Mouse (Mus musculus) layer of hippocampus, adult 2 months (tissue): ENCODE results near the gene Hsbp1. TPM values are rescaled to one million over a fixed set of nuclear protein-coding genes. Genes with fewer than 3 reads are reported as not detected.
A peak's percentile ranks its signal among the peaks of the same experiment; 100 is the strongest.
"Not testable (repeated sequence)": the region's sequence is repeated elsewhere in the genome, so short reads cannot be mapped to it uniquely, and the experiment has no call there.

ENCODE experiments used
- DNase-seq, 2 experiments: peaks; one replicate each; pipeline ENCODE4 v3.0.0; 2022; ENCODE audit warnings: low spot score in 2 of 2
- H3K27ac ChIP-seq: fragments of 200-600 bp; 2 replicates; pipeline ENCODE4 v1.8.1; 2022
- H3K4me3 ChIP-seq: fragments of 200-600 bp; 2 replicates; pipeline ENCODE4 v1.8.1; 2022; ENCODE audit warnings: mild to moderate bottlenecking
- CTCF ChIP-seq: fragments of 200-600 bp; conservative IDR thresholded peaks from 2 replicates; pipeline ENCODE4 v1.8.1; 2022; ENCODE audit warnings: antibody characterized with exemption, mild to moderate bottlenecking, moderate library complexity
- long read RNA-seq, 2 experiments: library from polyadenylated mRNA; stranded (forward); transcript quantifications; one replicate each; pipeline ENCODE4 v2.0.0; 2021; ENCODE audit warnings: borderline mapping rate in 2 of 2
- total RNA-seq, 2 experiments: library from RNA; stranded (reverse); gene quantifications; 2 replicates each; pipeline ENCODE4 v1.2.3; 2021

Hsbp1 gene
- total RNA-seq: 100 to 1,000 TPM; 315 to 337 TPM
- long read RNA-seq, experiment 1, transcript Hsbp1-201 (4 exons, 1,208 nt): major isoform, 272 of 281 reads
- long read RNA-seq, experiment 1, partial matches to known transcripts: 2 of 281 reads
- long read RNA-seq, experiment 1, other reads (novel, unspliced or antisense): 6 of 281 reads
- long read RNA-seq, experiment 2, transcript Hsbp1-201 (4 exons, 1,208 nt): major isoform, 398 of 413 reads
- long read RNA-seq, experiment 2, partial matches to known transcripts: 6 of 413 reads
- long read RNA-seq, experiment 2, other reads (novel, unspliced or antisense): 7 of 413 reads

DNA sequence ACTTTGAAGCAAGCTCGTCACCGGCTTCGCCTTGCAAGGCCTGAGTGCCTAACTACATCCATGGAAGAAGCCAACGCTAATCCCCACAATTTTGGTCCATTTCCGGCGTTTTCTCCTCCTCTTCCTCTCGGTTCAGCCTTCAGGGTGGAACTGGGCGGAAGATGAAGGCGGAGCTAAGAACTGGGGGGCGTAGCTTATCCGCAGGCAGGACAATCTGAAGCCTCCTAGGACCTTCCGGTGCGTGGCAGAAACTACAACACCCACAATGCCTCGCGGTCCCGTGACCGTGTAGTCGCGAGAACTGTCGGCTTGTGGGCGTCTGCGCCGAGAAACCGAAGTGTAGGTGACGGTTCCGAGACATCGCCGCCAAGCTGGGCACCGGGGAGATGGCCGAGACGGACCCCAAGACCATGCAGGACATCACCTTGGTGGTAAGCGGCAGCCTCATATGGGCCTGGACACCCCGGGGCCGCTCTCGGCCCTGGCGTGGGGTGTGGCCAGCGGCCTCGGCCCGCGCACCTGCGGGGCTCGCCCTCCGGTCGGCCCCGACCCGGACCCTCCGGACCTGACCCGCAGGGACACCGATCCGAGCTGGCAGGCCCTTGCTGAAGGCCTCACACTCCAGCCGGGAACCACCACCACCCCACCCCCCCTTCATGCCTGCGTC lies at the start of gene Hsbp1:
Gene Hsbp1 (plus strand): TSS at position 299 of the 667 bp plus-strand sequence.
- H3K4me3 ChIP-seq: peak within 1 kb of the TSS; percentile 100
- DNase-seq: peak; percentile 97 to 98
- peak within 1 kb of the TSS; percentile 91 for H3K27ac ChIP-seq
- no peak for TF ChIP-seq CTCF

DNA sequence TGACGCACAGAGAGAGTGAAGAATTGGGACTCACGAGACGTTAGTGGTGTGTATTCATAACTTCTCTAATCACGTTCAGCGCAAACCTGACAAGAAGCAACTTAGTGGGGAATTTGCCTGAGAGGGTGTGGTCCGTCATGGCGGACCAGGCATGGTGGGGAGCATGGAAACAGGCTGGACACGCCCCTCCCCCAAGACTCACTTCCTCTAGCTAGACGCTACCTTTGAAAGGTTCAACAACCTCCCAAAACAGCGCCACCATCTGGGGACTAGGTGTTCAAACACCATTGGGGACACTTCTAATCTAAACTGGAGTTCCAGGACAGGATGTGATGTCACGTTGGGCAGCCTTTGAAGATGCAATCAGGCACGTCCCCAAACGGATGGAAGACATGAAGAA lies 48.8 kb upstream of the Hsbp1 start:
- Histone ChIP-seq H3K4me3 (no peak overlapping the region), H3K27ac (no peak overlapping the region)
- no peak for DNase-seq
- TF ChIP-seq CTCF: peak; percentile 40

DNA sequence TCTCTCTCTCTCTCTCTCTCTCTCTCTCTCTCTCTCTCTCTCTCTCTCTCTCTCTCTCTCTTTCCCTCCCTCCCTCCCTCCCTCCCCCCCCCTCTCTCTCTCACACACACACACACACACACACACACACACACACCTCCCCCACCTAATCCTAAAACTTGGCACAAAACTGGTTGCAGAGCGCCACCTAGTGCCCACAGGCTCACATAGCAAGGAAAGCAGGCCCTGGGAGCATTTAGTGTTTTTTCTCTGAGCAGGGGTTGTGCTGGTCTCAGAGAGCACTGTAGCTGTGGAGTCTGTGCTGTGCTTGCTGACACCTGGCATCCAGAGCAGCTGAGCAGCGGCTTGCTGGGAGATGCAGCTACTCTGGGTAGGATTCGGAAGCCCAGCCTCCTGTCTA lies 46.5 kb upstream of the Hsbp1 start:
- DNase-seq: peak; percentile 10 to 66
- not testable (repeated sequence) for H3K4me3 ChIP-seq, H3K27ac ChIP-seq
- peak; percentile 74 for TF ChIP-seq CTCF

DNA sequence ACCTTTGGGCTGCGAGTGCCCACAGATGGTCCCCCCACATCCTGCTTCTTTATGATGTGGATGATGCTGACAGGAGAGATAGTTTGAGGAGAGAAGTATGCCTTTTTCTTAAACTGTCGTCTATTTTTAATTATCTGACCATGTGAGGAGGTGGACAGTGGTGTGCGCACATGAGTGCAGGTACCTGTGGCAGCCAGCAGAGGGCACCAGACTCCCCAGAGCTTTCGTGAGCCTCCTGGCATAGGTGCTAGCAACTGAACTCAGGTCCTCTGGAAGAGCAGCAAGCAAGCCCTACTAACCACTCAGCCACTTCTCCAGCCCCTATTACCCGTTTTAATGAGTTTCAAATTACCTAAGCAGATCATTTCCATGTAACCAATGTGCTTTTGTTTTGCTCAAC lies 44.0 kb upstream of the Hsbp1 start:
- TF ChIP-seq CTCF: peak; percentile 50
- Histone ChIP-seq H3K27ac (no peak overlapping the region), H3K4me3 (no peak overlapping the region)
- no peak for DNase-seq

DNA sequence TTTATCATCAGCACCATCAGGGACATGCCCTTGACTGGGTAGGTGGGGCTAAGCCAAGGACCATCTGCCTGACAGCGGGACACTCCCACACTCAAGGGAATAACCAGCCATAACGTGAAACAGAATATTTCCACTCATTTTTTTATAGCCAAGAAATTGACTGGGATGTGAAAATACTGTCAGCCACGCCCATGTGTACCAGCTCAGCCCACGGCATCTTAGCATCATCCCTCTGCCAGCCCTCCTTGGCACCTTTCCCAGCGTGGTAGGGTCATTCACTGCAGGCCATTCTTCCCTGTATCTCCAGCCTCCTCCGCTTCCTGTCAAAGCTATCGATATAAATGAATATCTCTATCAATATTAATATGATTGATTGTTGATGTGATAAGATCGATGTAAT lies 40.1 kb upstream of the Hsbp1 start:
- Histone ChIP-seq H3K27ac (peak overlapping the region; percentile 61), H3K4me3 (no peak overlapping the region)
- TF ChIP-seq CTCF: no peak
- DNase-seq: peak; percentile 29 to 47

DNA sequence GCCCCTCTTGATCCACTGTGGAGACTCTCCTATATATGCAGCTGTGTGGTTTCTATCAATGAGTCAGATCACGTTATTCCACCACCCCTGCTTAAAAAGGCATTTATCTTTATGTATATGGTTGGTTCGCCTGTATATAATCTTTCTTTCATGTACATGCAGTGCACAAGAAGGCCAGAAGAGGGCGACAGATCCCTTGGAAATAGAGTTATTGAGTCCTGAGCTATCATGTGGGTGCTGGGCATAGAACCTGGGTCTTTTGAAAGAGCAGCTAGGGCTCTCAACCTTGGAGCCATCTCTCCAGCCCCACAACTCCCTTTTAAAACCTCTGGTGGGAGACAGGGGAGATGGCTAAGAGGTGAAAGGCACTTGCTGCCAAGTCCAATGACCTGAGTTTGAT lies 32.9 kb upstream of the Hsbp1 start:
- peak; percentile 75 for TF ChIP-seq CTCF
- H3K27ac ChIP-seq: no peak overlapping the region
- no peak overlapping the region for H3K4me3 ChIP-seq
- DNase-seq: no peak

DNA sequence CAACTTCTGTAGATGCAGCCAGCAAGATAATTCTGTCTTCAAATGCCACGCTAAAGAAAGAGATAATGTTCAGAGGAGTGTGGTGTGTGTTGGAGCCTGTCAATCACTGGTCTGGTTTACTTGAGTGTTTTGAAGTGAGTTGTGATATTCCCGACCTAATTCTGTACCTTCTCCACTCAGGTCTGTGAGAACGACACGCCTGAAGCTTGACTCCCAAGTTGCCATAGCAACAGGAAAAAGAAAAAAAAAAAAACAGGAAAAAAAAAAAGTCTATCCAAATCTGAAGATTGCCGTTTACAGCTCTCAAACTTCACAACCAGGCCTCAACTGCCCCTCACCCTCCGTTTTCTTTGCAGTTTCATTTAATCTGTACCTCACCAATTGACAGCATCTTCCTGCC lies 21.1 kb upstream of the Hsbp1 start:
- no peak overlapping the region for H3K27ac ChIP-seq
- DNase-seq: no peak
- no peak overlapping the region for H3K4me3 ChIP-seq
- no peak for TF ChIP-seq CTCF

DNA sequence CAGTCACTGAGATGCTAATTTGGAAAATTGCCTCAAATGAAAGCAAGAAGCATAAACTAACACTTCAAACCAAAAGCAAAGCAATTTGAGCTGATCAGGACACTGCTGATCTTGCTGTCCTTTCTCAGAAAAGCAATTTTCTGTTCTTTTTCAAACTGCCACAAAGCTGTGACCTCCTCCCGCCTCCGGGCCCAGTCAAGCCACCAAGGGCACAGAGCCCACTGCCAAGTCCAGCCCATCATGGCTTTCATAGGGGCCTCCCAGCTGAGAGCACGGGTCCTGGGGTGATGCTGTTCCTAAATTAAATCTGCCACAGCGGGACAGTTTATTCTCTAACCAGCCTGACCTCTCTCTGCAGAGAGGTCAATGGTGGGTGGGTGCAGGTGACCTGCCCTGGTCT lies 4.7 kb upstream of the Hsbp1 start:
- no peak for DNase-seq
- no peak overlapping the region for H3K27ac ChIP-seq
- no peak overlapping the region for H3K4me3 ChIP-seq
- no peak for TF ChIP-seq CTCF

DNA sequence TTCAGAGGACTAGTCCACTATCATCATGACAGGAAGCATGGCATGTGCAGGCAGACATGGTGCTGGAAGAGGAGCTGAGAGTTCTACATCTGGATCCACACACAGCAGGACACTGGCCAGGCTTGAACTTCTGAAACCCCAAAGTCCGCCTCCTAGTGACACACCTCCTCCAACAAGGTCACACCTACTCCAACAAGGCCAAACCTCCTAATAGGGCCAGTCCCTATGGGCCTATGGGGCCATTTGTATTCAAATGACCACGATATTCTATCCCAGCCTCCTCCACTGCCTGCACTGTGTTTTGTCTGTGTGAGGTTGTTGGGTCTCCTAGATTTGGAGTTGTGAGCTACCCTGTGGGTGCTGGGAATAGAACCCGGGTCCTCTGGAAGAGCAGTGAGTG lies 682 bp upstream of the Hsbp1 start:
- Histone ChIP-seq H3K4me3 (peak overlapping the region; percentile 100), H3K27ac (peak overlapping the region; percentile 91; the same call in 1 of the 2 replicates)
- no peak for DNase-seq
- no peak for TF ChIP-seq CTCF

DNA sequence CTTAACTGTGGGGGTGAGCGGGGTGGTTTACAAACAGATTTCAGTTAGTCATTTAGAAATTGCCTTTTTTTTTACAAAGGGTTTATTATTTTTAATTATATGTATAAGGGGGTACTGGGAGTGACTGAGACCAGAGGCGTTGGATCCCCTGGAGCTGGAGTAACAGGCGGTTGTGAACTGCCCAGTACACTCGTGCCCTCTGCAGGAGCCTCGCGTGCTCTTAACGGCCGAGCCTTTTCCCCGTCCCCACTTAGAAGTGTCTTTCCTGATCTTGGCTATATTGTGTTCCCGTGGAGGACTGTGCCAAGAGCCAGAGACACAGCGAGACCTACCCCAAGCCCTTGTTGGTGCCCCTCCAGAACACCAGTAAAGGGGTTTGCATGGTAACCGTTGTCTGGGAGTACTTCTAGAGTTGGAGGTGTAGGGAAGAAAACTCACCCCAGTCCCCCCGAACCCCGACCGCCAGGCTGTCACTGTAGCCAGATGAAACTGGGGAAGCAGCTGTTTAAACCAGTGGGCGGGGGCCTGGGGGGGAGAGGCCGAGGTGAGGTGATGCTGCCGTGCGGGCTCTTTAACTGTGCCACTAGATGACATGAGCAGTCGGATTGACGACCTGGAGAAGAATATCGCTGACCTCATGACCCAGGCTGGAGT lies 868 bp downstream of the Hsbp1 start:
- no peak for DNase-seq
- Histone ChIP-seq H3K27ac (peak overlapping the region; percentile 91), H3K4me3 (peak overlapping the region; percentile 100)
- TF ChIP-seq CTCF: no peak

DNA sequence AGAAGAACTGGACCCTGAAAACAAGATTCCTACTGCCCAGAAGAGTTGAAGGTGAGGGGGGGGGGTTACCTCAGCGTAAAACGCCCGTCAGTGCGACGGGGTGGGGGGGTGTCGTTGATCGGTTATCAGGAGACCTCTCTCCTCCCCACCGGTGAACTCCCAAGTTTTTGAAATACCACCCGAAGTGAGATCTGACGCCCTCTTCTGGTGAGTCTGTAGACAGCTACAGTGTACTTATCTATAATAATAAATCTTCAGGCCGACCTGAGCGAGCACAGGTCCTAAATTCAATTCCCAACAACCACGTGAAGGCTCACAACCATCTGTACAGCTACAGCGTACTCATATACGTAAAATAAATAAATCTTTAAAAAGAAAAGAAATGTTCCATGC lies 1.4 kb downstream of the Hsbp1 start:
- no peak overlapping the region; the same call in 1 of the 2 replicates for H3K4me3 ChIP-seq
- peak; percentile 54 for TF ChIP-seq CTCF
- DNase-seq: no peak

DNA sequence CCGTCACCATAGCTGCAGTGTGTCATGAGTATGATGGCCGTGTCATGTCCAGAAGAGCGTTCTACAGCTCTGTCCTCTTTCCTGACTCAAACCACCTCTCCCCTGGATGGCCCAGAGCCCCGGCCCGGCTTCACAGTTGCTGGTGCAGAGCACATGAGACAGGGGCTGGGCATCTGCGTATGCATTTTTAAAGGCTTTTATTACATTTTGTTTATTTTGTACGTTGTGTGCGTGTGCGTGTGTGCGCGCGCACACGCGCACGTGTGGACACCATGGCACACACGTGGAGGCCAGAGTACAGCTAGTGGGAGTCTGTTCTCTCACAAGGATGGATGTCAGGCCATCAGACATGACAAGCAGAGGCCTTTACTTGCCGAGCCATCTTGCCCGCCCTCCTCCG lies 7.4 kb downstream of the Hsbp1 start:
- DNase-seq: no peak
- H3K4me3 ChIP-seq: no peak overlapping the region
- no peak overlapping the region for H3K27ac ChIP-seq
- TF ChIP-seq CTCF: no peak

More for the DNA sequence above, 1.4 kb downstream of the Hsbp1 start:
- no peak overlapping the region for H3K27ac ChIP-seq

DNA sequence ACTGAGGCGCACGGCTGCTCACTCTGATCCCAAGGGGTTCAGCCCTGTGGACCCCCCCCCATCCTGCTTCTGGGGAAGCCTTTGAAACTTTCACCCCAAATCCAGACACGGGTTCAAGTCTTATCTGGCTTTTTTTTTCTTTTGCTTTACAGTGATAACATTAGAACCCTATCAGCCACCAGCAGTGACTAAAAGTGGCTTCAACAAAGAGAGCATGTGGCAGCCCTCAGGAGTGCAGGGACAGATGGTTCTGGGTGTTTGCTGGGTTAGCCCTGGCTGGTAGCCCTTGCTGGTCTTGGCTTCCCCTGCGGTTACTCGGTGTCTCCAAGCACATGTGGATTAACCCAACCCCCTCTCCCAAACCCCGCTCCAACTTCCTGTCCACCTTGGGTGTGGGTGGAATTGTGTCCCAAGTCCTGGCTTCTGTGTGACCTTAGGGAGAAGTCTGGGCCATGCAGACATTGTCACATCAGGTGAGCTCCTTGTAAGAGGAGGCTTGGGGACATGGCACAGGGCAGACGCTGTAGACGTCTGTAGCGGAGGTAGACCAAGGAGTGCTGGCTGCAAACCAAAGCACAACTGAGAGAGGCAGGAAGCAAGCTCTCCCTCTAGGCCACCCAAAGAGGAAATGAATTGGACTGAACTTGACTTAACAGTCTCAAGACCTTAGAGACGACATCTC lies 8.8 kb downstream of the Hsbp1 start:
- no peak for DNase-seq
- Histone ChIP-seq H3K4me3 (no peak overlapping the region), H3K27ac (no peak overlapping the region)
- no peak for TF ChIP-seq CTCF

DNA sequence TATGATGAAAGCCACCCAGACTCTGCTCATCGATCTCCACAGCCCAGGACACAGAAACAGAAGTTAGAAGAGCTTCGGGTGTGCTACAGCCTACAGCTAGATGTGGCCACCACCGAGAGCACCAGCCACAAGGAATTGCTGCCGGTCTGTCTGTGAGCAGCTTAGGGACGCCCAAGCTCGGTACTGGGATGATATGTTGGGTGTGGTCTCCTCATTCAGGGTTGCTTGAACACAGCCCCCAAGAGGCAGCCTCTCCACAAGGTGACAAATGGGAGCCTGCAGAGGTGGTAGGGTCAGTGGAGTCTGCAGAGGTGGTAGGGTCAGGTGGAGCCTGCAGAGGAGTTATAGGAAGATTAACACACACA lies 9.4 kb downstream of the Hsbp1 start:
- H3K4me3 ChIP-seq: no peak overlapping the region
- no peak for DNase-seq
- no peak for TF ChIP-seq CTCF
- H3K27ac ChIP-seq: no peak overlapping the region
